ENCODE assay signal across 8 mouse cellular contexts in the genomic region with DNA sequence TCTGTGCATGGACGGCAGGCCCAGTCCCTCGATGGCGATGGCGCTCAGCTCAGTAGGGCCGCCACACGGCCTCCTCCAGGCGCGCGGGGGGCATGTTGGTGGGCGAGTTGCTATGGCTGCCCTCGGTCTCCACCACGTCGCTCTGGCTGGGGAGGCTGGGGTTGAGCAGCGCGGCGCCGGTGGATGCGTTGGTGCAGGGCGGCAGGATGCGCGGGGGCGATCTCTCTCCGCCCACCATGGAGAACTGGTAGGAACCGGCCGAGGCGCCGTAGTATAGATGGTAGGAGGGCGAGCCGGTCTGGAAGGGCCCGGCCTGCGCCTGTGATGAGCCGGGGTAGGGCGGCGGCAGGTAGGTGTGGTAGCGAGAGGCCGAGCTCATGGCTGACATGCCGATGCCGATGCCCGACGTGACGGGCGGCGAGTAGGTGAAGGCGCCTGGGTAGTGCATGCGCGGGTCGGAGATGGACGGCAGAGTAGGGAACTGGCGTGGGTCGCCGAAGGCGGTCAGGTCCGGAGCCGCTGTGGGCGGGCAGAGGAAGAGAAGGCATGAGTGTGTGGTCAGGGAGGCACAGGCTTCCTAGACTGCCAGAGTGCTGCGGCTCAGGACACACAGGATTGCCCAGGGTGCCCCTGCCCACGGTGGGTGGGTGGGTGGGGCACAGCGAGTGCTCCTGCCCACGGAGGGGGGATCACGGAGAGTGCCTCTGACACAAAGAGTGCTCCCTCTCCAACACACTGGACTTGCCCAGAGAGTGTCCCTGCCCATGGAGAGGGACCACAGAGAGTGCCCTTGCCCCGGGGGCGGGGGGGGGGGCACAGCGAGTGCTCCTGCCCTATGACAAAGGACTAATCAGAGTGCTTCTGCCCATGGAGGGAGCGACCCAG.
DNase-seq lines count a peak whose midpoint lies in the region; ATAC-seq and TF ChIP-seq lines count a peak whose summit lies in the region.

No protein-coding gene starts in this region.

- peaks cover 21% of the 10 kb centered on the region for H3K27me3 ChIP-seq in heart, embryonic 11.5 days (ENCODE audit: control insufficient read depth, insufficient read depth, low read length)
- peaks cover 14% of the 10 kb centered on the region for H3K27me3 ChIP-seq in hindbrain, embryonic 14.5 days (ENCODE audit: control insufficient read depth, insufficient read depth, low read length)
- H3K27me3 ChIP-seq in liver, postnatal 0 days (ENCODE audit: insufficient read depth, low read length) = 0 out of 2 replicates have a peak, but pooled peaks cover 4% of the 10 kb centered on the region
- H3K27me3 ChIP-seq in stomach, embryonic 15.5 days (replicated peaks) = no peaks in the 10 kb centered on the region; the same call in 1 of the 2 replicates

- H3K36me3 ChIP-seq in heart, embryonic 11.5 days (ENCODE audit: control insufficient read depth, insufficient read depth, low read length) = no peaks in the 10 kb centered on the region
- H3K36me3 ChIP-seq in hindbrain, embryonic 14.5 days (replicated peaks; ENCODE audit: control insufficient read depth, insufficient read depth) = no peaks in the 10 kb centered on the region
- H3K36me3 ChIP-seq in liver, postnatal 0 days (replicated peaks; ENCODE audit: insufficient read depth, low read length) = peaks cover 6% of the 10 kb centered on the region; the same call in 1 of the 2 replicates
- H3K36me3 ChIP-seq in stomach, embryonic 15.5 days = no peaks in the 10 kb centered on the region

- H3K4me3 ChIP-seq in heart, embryonic 11.5 days (ENCODE audit: low read depth, low read length) = peak overlapping the region; percentile 51
- peak overlapping the region; percentile 16; the same call in 1 of the 2 replicates for H3K4me3 ChIP-seq in cortical plate, adult 2 months (ENCODE audit: insufficient read depth, low read length)
- H3K4me3 ChIP-seq in hindbrain, embryonic 14.5 days (replicated peaks; ENCODE audit: low read length) = peak overlapping the region; percentile 41
- 0 out of 2 replicates have a peak overlapping the region, but pooled peaks have one; percentile 6 for H3K4me3 ChIP-seq in liver, postnatal 0 days (ENCODE audit: low read depth, low read length)
- peak overlapping the region; percentile 41 for H3K4me3 ChIP-seq in stomach, embryonic 15.5 days (replicated peaks)

- DNase-seq in heart, postnatal 4 days = no peak
- DNase-seq in hindbrain, embryonic 14.5 days (ENCODE audit: low spot score) = peak; percentile 36
- peak; percentile 17 for DNase-seq in liver, postnatal 0 days
- DNase-seq in urinary bladder, postnatal 25 days (ENCODE audit: low spot score) = no peak

- H3K9ac ChIP-seq in heart, embryonic 11.5 days (ENCODE audit: low read depth, low read length) = peak overlapping the region; percentile 65
- H3K9ac ChIP-seq in hindbrain, embryonic 14.5 days = peak overlapping the region; percentile 64
- H3K9ac ChIP-seq in liver, postnatal 0 days (replicated peaks) = no peak overlapping the region
- 0 out of 2 replicates have a peak overlapping the region, but pooled peaks have one; percentile 6 for H3K9ac ChIP-seq in stomach, embryonic 15.5 days

- TF ChIP-seq CTCF in cortical plate, adult 2 months (IDR thresholded peaks at IDR 0.05; ENCODE audit: extremely low read depth, insufficient read depth, low read length) = no peak
- TF ChIP-seq CTCF in liver, postnatal 0 days (IDR thresholded peaks at IDR 0.05; ENCODE audit: low read depth) = no peak

- no peak overlapping the region for H3K27ac ChIP-seq in heart, embryonic 11.5 days (ENCODE audit: low read depth, low read length)
- H3K27ac ChIP-seq in cortical plate, adult 2 months (ENCODE audit: insufficient read depth, low read length) = no peak overlapping the region
- no peak overlapping the region for H3K27ac ChIP-seq in hindbrain, embryonic 14.5 days
- no peak overlapping the region for H3K27ac ChIP-seq in liver, postnatal 0 days (ENCODE audit: low read depth)
- H3K27ac ChIP-seq in stomach, embryonic 15.5 days = no peak overlapping the region

- peaks cover 4% of the 10 kb centered on the region; the same call in 1 of the 2 replicates for H3K4me1 ChIP-seq in heart, embryonic 11.5 days (ENCODE audit: control insufficient read depth, insufficient read depth, low read length)
- no peaks in the 10 kb centered on the region for H3K4me1 ChIP-seq in cortical plate, adult 2 months (ENCODE audit: control insufficient read depth, insufficient read depth, low read length)
- H3K4me1 ChIP-seq in hindbrain, embryonic 14.5 days (replicated peaks; ENCODE audit: control insufficient read depth, insufficient read depth, low read length) = peaks cover 11% of the 10 kb centered on the region; the same call in 1 of the 2 replicates
- H3K4me1 ChIP-seq in liver, postnatal 0 days (ENCODE audit: insufficient read depth) = no peaks in the 10 kb centered on the region
- H3K4me1 ChIP-seq in stomach, embryonic 15.5 days = peaks cover 17% of the 10 kb centered on the region; the same call in 1 of the 2 replicates

- TF ChIP-seq EP300 in liver, postnatal 0 days (IDR thresholded peaks at IDR 0.05; ENCODE audit: low read depth) = no peak

- peak overlapping the region; percentile 83 for H3K4me2 ChIP-seq in heart, embryonic 11.5 days
- H3K4me2 ChIP-seq in hindbrain, embryonic 14.5 days (replicated peaks) = peak overlapping the region; percentile 68
- H3K4me2 ChIP-seq in liver, postnatal 0 days (ENCODE audit: low read depth, low read length) = peak overlapping the region; percentile 32; the same call in 1 of the 2 replicates
- H3K4me2 ChIP-seq in stomach, embryonic 15.5 days = peak overlapping the region; percentile 77

- WGBS in heart, embryonic 11.5 days (ENCODE audit: insufficient replicate concordance) = 16% methylated on average over 57 of the region's 64 CpGs
- WGBS in hindbrain, embryonic 14.5 days = 16% methylated on average over 60 of the region's 64 CpGs
- WGBS in liver, postnatal 0 days (ENCODE audit: insufficient replicate concordance) = 72% methylated on average over 53 of the region's 64 CpGs
- WGBS in stomach, embryonic 15.5 days = 23% methylated on average over 64 of the region's 64 CpGs

- peak; percentile 60 for ATAC-seq in heart, embryonic 11.5 days (replicated peaks; ENCODE audit: insufficient number of reproducible peaks, low FRiP score, low TSS enrichment)
- peak; percentile 67 for ATAC-seq in hindbrain, embryonic 14.5 days (ENCODE audit: low FRiP score)
- no peak for ATAC-seq in liver, postnatal 0 days
- peak; percentile 55; the same call in 1 of the 2 replicates for ATAC-seq in stomach, embryonic 15.5 days (ENCODE audit: insufficient read depth, low FRiP score, low read depth)
- ATAC-seq in granulocyte monocyte progenitor cell, adult 5-6 weeks (replicated peaks; ENCODE audit: poor library complexity, severe bottlenecking) = no peak

- TF ChIP-seq POLR2A in cortical plate, adult 2 months (IDR thresholded peaks at IDR 0.05; ENCODE audit: extremely low read depth, insufficient read depth, low read length) = no peak

- no peaks in the 10 kb centered on the region for H3K9me3 ChIP-seq in heart, embryonic 11.5 days (replicated peaks; ENCODE audit: control insufficient read depth, low read length)
- no peaks in the 10 kb centered on the region for H3K9me3 ChIP-seq in hindbrain, embryonic 14.5 days (ENCODE audit: control insufficient read depth, low read length)
- H3K9me3 ChIP-seq in liver, postnatal 0 days (ENCODE audit: low read length) = no peaks in the 10 kb centered on the region
- H3K9me3 ChIP-seq in stomach, embryonic 15.5 days = no peaks in the 10 kb centered on the region

Comparison
In these comparisons a context has a peak if more than half of its experiments do, and no peak if none do; other contexts are left out.
1. ATAC-seq: peak in heart, embryonic 11.5 days (single experiment), hindbrain, embryonic 14.5 days (single experiment) and stomach, embryonic 15.5 days (single experiment); none in liver, postnatal 0 days (single experiment) and granulocyte monocyte progenitor cell, adult 5-6 weeks (single experiment).
2. H3K4me2 ChIP-seq: peak in every context shown above with its lines; median percentile 83 in heart, embryonic 11.5 days; 77 in stomach, embryonic 15.5 days; 68 in hindbrain, embryonic 14.5 days; 32 in liver, postnatal 0 days.
3. DNase-seq: peak in hindbrain, embryonic 14.5 days (single experiment) and liver, postnatal 0 days (single experiment); none in heart, postnatal 4 days (single experiment) and urinary bladder, postnatal 25 days (single experiment).
4. Peak in every context shown above with its lines, with median percentiles within 50 percentile points of each other: H3K4me3 ChIP-seq.